Mouse (Mus musculus): ENCODE measurements around the gene Lsm14b.

Gene Lsm14b

DNA sequence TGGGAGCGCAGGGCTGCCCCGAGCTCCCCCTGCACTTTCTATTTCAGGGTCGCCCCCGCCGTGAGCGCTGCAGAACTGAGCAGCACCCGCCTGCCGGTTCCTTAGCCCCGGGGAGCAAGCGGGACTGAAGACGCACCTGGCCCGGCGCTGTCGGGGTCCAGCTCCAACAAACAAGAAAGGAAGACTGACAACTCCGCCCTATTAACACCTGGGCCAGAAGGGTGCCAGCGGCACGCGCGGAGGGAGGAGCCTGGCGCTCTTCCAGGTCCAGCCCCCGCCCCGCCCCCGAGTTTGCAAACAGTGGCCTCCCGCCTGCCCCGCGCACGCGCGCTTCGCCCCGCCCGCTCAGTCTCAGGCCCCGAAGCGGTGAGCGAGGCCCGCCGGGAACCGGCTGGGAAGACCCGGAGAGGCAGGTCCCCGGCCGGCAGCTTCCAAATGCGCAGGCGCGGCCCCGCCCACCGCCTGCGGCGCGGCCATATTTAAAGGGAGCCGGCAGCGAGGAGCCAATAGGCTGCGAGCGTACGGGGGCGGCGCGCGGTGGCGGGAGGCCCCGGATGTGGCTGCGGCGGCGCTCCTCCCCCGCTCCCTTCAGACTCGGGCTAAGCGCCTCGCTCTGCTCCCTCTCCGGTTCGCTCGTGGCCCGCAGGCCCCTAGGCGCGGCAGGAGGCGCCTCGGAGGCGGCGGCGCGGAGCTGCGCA, at the start of gene Lsm14b:
Gene Lsm14b (plus strand): TSS at position 587 of the 698 bp plus-strand sequence.
- peak; percentile 100 for DNase-seq (ENCODE audit: low read depth, low spot score)

DNA sequence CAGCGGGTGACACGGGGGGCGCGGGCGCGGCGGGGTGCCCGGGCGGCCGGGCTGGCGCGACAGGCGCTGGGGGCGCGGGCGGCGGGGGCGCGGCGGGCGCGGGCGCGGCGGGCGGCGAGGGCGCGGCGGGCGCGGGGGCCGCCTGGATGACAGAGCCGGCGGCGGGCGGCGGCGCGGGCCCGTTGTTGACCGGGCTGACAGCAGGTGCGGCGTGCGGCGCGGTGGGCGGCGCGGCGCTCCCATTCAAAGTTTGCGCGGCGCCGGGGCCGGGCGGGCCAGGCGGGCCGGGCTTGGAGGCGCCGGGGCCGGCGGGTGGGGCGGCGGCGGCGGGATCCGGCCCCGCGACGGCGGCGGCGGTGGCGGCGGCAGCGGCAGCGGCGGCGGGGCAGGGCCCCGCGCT, 48.9 kb upstream of the Lsm14b start:
- peak; percentile 36 for DNase-seq (ENCODE audit: low read depth, low spot score)

DNA sequence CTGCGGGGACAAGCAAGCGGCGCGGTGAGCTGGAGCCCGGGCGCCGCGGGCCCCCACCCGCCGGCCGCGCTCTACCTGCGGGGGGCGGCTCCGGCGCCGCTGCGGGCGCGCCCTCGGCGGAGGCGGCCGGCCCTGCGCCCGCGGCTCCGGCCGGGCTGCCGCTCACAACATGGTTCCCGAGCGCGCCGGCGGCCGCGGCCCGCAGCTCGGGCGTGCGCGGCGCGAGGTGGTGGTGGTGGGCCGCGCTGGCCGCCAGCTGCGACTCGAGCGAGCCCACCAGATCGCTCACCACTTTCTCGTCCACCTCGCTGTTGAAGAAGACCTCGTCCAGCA, 48.5 kb upstream of the Lsm14b start:
- DNase-seq (ENCODE audit: low read depth, low spot score), result no peak

DNA sequence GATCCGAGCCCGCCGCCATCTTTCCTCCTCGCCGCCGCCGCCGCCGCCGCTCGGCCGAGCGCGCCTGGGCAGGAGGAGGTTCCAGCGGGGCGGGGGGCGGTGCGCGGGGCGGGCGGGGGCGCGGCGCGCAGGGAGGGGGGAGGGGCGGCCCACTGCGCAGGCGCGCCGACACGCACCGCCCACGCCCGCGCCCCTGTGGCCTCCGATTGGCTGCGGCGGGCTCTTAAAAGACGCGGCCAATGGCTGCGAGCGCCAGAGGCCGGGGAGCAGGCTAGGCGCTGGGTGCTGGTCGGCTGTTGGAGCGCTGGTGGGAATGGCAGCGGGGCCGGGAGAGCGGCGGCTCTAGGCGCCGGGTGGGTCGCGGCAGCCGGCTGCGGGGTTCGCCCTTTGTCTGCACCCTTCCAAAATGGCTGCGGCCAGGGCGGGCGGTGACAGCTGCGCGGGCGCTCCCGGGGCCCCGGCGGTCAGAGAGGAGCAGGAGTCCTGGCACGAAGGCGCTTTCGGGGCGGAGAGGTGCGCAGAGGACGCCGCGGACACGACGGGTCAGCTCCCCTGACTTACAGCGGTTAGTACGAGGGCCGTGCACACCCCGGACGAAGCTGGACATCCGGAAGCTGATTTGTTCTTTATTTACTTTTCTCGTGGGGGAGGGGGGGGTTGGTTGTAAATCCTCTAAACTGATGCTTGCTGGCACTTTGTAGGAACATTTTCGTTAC, 48.0 kb upstream of the Lsm14b start, which contains the start of gene Taf4:
Gene Taf4 (minus strand): TSS at position 19 of the 716 bp plus-strand sequence.
- DNase-seq (ENCODE audit: low read depth, low spot score), result peak; percentile 90

DNA sequence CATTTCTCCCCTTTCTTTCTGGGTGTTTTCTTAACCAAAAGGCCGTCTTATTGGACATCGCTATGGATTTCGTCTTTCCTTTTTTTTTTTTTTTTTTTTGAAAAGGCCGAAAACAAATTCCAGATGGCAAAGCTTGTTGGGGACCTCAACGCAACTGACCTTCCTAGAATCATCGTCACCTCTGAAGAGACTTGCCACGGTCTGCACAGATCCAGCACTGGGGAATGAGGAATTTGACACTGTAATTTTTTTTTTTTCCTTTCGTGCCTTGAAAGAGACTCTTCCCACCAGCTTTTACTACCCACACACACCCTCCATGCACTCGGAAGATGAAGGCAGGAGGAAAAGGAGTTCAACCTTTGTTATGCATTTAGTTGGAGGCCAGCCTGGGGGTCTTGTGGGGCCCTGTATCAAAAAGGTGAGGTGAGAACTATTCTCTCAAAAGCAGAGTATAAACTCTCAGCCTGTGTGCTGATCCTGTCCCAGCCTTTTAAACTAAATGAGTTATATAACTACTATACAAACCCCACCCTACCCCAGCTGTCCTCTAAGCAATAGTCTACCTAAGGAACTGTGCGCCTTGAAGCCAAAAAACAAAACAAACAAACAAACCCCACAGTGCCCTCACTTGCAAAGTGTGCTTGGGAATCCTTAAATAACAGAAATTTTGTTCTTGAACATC, 47.3 kb upstream of the Lsm14b start:
- no peak for DNase-seq (ENCODE audit: low read depth, low spot score)

DNA sequence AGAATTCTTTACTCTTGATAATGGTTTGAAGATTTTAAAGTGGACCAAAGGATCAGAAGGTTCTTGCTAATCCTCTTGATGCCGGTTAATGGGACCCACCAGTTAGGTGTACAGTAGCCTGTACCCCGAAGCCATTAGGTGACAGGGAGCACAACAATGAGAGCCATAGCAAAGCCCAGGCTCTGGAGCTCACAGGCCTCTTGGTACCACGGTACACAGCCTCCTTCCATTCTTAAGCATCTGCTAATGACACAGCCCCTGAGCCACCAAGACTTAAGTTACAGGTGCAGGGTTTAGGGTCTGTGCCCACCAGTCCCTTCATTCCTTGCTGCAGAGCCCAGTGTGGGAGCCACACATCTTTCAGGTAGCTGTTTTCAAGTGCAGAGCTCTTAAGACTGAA, 46.5 kb upstream of the Lsm14b start:
- no peak for DNase-seq (ENCODE audit: low read depth, low spot score)

DNA sequence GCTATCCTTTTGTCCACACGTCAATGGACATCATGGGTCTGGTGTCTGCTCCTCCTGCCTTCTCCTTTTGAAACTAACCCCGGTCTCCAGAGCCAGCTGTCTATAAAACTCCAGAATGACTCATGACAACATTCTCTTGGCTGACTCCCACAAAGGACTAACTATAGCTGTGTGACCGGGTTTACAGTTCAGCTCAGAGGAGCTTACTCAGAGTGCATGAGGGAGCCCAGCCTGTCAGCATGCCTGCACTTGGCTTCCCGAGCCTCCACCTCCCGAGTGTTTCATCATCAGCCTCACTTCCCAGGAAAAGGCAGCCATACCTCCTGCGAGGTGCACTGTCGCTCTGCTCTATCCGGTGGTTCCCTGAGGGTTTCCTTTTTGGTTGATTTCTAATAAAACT, 45.0 kb upstream of the Lsm14b start:
- DNase-seq (ENCODE audit: low read depth, low spot score), result no peak

DNA sequence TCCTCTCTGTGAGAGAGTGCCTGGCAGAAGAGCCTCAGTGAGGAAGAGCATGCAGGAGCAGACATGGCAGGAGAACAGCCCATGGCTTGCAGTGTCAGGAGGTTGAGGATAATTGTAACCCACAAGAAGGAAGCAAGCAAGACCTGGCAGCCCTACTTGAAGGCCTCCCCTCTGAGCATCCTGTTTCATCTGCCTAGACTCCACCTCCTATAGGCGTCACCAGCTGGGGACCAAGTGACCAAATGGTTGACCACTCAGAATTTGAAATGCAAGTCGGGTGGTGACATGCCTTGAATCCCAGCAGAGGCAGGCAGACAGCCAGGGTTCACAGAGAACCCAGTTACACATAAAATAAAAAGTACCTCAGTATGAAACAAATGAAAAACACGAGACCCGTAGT, 44.2 kb upstream of the Lsm14b start:
- no peak for DNase-seq (ENCODE audit: low read depth, low spot score)

DNA sequence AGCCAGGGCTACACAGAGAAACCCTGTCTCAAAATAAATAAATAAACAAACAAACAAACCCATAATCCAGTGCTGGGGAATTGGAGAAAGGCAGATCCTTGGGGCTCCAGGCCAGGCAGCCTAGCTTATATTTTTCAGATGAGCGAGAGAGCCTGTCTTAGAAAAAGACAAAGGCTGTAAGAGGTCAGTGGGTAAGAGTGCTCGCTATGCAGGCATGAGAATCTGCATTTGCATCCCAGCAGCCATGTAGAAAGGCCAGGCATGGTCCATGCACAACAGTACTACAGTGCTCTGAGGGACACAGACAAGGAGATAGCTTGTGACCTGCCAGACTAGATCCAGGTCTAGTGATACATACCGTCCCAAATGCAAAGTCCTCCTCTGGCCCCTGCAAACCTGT, 42.1 kb upstream of the Lsm14b start:
- DNase-seq (ENCODE audit: low read depth, low spot score), result no peak

DNA sequence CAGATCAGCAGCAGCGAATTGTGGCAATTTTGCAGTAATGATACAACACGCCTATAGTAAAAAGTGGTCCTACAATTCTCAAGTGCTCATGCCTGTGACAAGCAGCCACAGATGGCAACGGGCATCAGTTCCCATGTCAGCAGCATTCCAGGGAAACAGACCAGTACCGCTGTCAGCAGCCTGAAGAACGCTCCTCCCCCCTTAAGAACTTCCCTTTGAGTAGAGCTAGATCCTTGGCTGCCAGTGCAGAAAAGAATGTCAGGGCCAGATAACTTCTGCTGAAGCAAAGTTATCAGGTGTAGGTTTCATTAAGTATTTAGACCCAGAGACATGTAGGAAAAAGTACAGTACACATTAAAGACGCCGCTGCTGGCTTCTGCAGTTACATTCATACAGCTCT, 40.0 kb upstream of the Lsm14b start:
- no peak for DNase-seq (ENCODE audit: low read depth, low spot score)

DNA sequence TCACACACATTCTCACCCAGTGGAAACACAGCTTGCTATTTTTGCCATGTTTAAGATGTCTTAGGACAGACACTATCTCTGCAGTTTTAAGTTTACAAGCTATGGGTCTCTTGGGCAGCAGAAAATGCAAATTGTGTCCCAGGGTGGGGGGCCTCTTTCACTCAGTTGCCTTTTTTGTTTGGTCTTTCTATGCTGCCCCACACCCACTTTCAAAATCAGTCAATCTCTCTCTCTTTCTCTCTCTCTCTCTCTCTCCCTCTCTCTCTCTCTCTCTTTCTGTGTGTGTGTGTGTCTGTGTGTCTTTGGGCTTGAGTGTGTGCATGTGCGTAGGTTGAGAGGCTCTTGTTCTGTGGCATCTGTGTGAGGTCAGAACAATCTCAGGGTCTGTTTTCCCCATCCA, 39.1 kb upstream of the Lsm14b start:
- DNase-seq (ENCODE audit: low read depth, low spot score), result no peak

DNA sequence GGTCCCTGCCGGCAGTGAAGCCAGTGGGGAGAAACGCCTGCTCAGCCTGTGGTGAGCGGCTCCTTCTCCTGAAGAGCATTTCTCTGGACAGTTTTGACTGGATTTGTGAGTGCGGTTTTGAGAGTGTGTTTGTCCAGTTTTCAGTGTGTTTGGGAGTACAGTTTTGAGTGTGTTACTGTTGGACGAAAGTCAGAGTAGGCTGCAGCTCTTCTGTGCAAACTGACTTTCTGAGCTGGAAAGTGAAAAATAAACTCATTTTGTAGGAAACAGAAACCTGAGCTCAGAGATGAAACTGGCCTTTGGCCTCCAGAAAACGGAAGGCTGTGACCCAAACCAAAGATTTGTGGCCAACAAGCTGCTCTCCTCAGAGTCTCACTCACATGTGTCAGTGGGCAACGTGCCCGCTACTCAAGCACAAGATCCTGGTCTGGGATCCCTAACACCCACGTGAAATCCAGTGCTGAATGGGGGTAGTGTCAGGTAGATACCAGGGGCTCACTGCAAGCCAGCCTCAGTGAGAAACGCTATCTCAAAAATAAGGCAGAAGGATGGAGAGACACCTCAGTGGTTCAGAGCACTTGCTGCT, 38.3 kb upstream of the Lsm14b start:
- no peak for DNase-seq (ENCODE audit: low read depth, low spot score)

DNA sequence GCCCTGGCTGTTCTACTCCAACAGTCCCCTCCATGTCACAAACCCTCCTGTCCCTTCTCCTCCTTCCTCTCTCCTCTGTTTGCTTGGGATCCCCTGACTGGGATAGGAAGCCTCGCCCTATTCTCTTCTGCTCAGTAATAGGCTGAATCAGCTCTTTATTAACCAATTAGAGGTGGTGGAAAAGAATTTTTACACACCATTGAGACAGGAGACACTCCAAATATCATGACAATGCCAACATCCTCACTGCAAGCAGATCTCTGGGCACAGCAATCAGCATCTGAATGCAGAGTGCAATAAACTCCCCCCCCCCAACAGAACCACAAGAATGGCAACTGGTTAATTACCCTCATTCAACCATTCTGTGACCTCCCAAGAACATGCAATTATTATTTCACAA, 35.7 kb upstream of the Lsm14b start:
- no peak for DNase-seq (ENCODE audit: low read depth, low spot score)

DNA sequence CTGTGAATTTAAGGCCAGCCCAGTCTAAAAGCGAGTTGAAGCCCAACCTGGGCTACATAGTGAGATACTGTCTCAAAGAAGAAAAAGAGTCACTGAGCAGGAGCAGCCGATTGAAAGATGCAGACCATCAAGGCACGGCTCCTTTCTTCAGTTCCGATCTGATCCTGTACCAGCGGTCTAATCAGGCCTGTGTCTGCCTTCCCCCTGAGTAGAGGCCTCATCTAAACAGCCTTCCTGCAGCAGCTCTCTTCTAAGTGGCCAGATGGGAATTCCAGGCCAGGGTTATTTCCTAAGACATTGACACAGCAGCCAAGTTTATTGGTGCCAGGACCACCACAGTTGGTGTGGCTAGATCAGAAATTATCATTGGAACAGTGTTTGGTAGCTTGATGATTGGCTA, 31.7 kb upstream of the Lsm14b start:
- no peak for DNase-seq (ENCODE audit: low read depth, low spot score)

DNA sequence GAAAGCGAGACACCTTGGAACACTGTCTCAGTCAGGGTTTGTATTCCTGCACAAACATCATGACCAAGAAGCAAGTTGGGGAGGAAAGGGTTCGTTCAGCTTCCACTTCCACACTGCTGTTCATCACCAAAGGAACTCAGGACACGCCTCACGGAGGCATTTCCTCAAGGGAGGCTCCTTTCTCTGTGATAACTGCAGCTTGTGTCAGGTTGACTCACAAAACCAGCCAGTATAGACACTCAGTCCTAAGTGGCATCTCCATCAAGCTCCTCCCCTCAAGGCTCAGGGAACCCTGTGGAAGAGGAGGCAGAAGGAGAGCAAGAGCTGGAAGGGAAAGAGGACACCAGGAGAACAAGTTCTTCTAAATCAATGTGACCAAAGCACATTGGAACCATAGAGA, 26.4 kb upstream of the Lsm14b start:
- no peak for DNase-seq (ENCODE audit: low read depth, low spot score)

DNA sequence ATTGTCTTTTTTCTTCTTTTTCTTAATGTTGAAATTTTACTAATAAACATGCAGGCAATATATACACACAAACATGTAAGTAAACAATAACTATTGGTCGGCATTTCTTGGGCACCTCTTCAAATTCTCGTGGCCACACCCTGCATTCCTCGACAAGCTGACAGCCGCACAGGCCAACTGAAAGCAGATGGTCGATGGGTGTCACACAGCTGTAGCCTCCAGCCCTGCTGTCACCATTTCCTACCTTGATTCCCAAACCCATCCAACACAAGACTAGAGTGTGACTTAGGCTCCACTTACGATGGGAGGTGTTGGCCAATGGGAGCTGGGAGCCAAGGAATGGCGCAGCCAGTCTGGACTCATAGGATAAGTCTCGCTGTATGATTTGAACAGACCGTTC, 23.2 kb upstream of the Lsm14b start:
- no peak for DNase-seq (ENCODE audit: low read depth, low spot score)

DNA sequence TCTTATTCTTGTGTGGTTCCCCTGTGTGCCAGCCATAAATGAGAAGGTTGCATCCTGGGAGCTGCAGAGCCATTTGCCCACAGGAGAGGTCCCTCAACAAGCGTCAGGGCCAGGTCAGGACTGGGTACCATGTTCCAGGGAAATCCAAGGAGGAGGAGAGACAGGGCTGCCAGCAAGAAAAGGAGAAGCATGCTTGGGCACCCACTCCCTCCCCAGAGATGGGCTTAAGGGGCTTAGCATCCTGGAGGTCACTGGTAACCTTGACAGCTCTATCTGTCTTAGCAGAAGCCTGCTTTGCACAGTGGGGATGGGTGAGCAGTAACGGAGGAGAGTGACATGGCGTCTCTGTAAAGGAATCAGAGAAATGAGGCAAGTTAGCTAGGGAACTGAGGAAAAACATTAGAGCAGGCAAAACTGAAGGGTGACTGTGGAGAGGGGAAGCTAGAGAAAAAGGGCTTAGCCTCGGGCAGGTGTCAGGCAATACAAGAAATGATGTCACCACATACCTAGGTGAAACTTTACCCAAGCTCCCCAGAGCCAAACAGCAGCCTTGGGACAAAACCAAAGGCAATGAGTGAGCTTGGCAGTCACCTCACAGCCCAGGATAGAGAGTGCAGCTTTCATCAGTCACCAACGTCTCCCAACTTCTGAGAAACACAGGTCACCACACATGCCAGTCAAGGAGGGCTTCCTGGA, 19.0 kb upstream of the Lsm14b start:
- DNase-seq (ENCODE audit: low read depth, low spot score), result no peak

DNA sequence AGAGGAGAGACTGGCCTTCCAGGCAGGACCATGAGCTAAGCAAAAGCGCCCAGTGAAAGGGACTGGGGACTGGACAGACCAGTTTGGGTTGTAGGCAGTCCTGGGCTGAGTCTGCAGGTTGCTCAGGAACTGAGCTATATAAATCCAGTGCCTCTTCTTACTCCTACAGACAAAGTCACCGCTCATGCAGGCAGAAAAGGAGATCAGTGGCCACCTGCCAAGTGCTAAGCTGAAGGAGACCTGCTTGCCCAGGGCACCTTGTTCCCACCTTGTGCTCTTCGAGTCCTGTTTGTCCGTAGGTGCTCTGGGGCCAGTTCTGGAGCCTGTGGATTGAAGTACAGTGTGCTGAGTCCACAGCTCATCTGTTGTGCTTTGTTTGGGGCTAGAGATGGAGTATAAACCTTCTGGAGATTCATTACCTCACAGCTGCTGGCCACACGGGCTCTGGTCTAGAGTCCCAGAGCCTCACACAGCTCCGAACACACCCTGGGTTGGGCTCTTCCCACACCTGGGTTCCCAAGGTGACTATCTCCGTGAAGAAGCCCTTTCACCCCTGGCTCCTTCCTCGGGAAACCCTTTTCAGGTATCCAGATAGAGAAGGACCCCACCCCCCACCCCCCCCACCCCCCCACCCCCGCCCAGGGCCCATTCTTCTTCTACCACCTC, 18.3 kb upstream of the Lsm14b start:
- DNase-seq (ENCODE audit: low read depth, low spot score), result no peak

DNA sequence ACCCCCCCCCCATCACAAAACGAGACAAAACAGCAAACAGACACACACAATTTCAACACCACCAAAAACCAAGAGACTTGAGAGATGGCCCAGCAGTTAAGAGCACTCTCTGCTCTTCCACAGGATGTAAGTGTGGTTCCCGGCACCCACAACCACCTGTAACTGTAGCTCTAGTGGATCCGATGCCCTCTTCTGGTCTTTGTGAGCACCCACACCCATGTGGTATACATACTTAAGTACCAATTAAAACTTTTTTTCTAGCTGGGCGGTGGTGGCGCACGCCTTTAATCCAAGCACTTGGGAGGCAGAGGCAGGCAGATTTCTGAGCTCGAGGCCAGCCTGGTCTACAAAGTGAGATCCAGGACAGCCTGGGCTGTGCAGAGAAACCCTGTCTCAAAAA, 14.1 kb upstream of the Lsm14b start:
- no peak for DNase-seq (ENCODE audit: low read depth, low spot score)

DNA sequence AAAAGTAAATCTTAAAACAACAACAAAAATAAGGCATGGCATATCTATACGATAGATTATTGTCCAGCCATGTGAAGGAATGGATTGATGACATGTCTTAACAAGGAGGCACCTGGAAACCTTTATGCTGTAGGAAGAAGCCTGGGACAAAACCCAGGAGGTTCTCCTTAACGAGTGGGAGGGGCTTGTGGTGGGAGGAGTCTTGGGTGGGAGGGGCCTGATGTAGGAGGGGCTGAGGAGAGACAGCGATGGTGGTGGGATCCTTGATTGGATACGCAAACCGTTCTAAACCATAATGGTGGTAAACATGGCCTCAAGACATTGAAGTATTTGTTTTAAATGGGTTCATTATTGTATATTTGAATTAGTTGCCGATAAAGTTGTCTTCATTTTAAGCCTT, 13.4 kb upstream of the Lsm14b start:
- no peak for DNase-seq (ENCODE audit: low read depth, low spot score)

DNA sequence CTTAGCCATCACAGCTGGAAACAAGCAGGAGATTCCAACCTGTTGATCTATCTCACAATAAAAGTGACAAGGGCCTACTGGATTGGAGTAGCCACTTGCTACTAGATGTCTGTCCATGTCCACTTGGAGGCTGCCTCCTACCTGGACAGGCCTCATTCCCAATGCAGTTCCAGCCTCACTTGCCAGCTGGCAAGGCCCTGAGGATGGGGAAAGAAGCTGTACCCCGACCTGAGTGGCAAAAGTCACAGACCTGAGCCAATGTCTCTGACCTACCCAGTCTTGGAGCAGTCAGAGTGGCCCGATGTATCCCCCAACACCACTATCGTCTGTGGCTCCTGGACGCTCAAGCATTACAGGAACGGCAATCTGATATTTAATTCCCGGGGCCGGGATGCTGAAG, 11.1 kb upstream of the Lsm14b start:
- no peak for DNase-seq (ENCODE audit: low read depth, low spot score)

Measured in CD4-positive helper T cell, adult 2 months (primary cell).